Mouse (Mus musculus) heart, adult 2 months (tissue): Measurements from ENCODE around the gene Tspan4. TPM values are rescaled to one million over a fixed set of nuclear protein-coding genes. Genes with fewer than 3 reads are reported as not detected.

Experiments used
- DNase-seq, 2 experiments: peaks; one replicate each; pipeline ENCODE4 v3.0.0; 2021
- H3K27ac ChIP-seq: fragments of 200-600 bp; 2 replicates; pipeline ENCODE4 v1.8.1; 2022
- H3K27me3 ChIP-seq: fragments of 200-500 bp; 2 replicates; pipeline ENCODE4 v1.6.1; 2012; ENCODE audit warnings: mild to moderate bottlenecking, low read length, inconsistent platforms, mixed read lengths; ENCODE audit not compliant: control insufficient read depth, insufficient read depth
- H3K36me3 ChIP-seq: fragments of 200-500 bp; 2 replicates; pipeline ENCODE4 v1.6.1; 2012; ENCODE audit warnings: low read length, inconsistent platforms; ENCODE audit not compliant: control insufficient read depth, insufficient read depth
- H3K4me1 ChIP-seq: fragments of 200-500 bp; 2 replicates; pipeline ENCODE4 v1.6.1; 2011; ENCODE audit warnings: low read length; ENCODE audit not compliant: control insufficient read depth, insufficient read depth
- H3K4me3 ChIP-seq: fragments of 200-600 bp; 2 replicates; pipeline ENCODE4 v1.8.1; 2022
- H3K79me2 ChIP-seq: fragments of 200-500 bp; replicated peaks from 2 replicates; pipeline ENCODE4 v1.6.1; 2012; ENCODE audit warnings: mild to moderate bottlenecking, inconsistent platforms, low read length, moderate library complexity, mixed read lengths; ENCODE audit not compliant: control insufficient read depth, insufficient read depth
- H3K9ac ChIP-seq: fragments of 200-500 bp; 2 replicates; pipeline ENCODE4 v1.6.1; 2012; ENCODE audit warnings: low read depth, mild to moderate bottlenecking, control low read depth, inconsistent platforms, low read length, mixed read lengths
- CTCF ChIP-seq: fragments of 200-600 bp; IDR thresholded peaks from 2 replicates; pipeline ENCODE4 v1.8.1; 2022; ENCODE audit warnings: antibody characterized with exemption, mild to moderate bottlenecking, moderate library complexity
- EP300 ChIP-seq: fragments of 200-500 bp; IDR thresholded peaks from 2 replicates; pipeline ENCODE4 v1.6.1; 2011; ENCODE audit warnings: low read depth, low read length, control low read depth; ENCODE audit not compliant: insufficient read depth
- POLR2A ChIP-seq: fragments of 200-500 bp; IDR thresholded peaks from 2 replicates; pipeline ENCODE4 v1.6.1; 2011; ENCODE audit warnings: mild to moderate bottlenecking, low read depth, low read length, control low read depth; ENCODE audit not compliant: insufficient read depth
- WGBS: fragments of 180-500 bp; shearing (Covaris S2); methylation state at CpG from one replicate; pipeline ENCODE4 v1.1.7; 2018; 5-methylcytosine and 5-hydroxymethylcytosine counted together
- intact Hi-C: fragments of 180-260 bp; cut with DNase I; formaldehyde crosslinking; loops from one replicate; pipeline ENCODE4 v1.15.1; 2025
- polyA plus RNA-seq: library from polyadenylated mRNA; depleted of rRNA; stranded (reverse); fragments of >200 nt; gene quantifications from 2 replicates; pipeline ENCODE4 v1.2.3, GENCODE M21; 2012
- total RNA-seq, 2 experiments: library from RNA; stranded (reverse); gene quantifications; 2 replicates each; pipeline ENCODE4 v1.2.3; 2021

The Tspan4 gene
- total and polyA plus RNA-seq, 3 experiments: 17.1 to 77.5 (median 40.0) TPM

- peak; percentile 61 to 72 for DNase-seq
- TF ChIP-seq POLR2A (peak; percentile 47; the same call in 1 of the 2 replicates), CTCF (no peak)
- Histone ChIP-seq H3K4me3 (no peak overlapping the region), H3K79me2 (no peaks in the 10 kb centered on the region; the same call in 1 of the 2 replicates), H3K9ac (0 out of 2 replicates have a peak overlapping the region, but pooled peaks have one; percentile 6), H3K36me3 (no peaks in the 10 kb centered on the region; the same call in 1 of the 2 replicates), H3K27ac (peak overlapping the region; percentile 63), H3K27me3 (no peaks in the 10 kb centered on the region), H3K4me1 (peaks cover 23% of the 10 kb centered on the region)
- intact Hi-C loops: no loop called here
- 34% methylated on average over 7 of the region's 7 CpGs for WGBS
Observed at GRCm38 (mm10) chr7:141466045-141466394, 9.0 kb upstream of the Tspan4 start.

GRCm38 (mm10) chr7:141466607-141467148, 8.4 kb upstream of the Tspan4 start:
- DNase-seq: no peak

GRCm38 (mm10) chr7:141467230-141468030, 7.6 kb upstream of the Tspan4 start, which contains the start of gene Cd151:
Cd151 (plus strand) TSS chr7:141467392.
- peak within 1 kb of the TSS; percentile 82 for H3K4me3 ChIP-seq
- TF ChIP-seq POLR2A (peak; percentile 89), EP300 (no peak), CTCF (no peak)
- peaks cover 21% of the 10 kb centered on the region for H3K4me1 ChIP-seq
- H3K27ac ChIP-seq: peak within 1 kb of the TSS; percentile 98
- under 1% methylated on average over 52 of the region's 52 CpGs for WGBS
- no peaks in the 10 kb centered on the region; the same call in 1 of the 2 replicates for H3K36me3 ChIP-seq
- peak within 1 kb of the TSS; percentile 75 for H3K9ac ChIP-seq
- no peaks in the 10 kb centered on the region; the same call in 1 of the 2 replicates for H3K79me2 ChIP-seq
- intact Hi-C loops: no loop called here
- no peaks in the 10 kb centered on the region for H3K27me3 ChIP-seq
- DNase-seq: peak; percentile 95

More at GRCm38 (mm10) chr7:141466607-141467148, 8.4 kb upstream of the Tspan4 start:
- H3K27me3 ChIP-seq: no peaks in the 10 kb centered on the region
- no peaks in the 10 kb centered on the region; the same call in 1 of the 2 replicates for H3K79me2 ChIP-seq
- no peak for TF ChIP-seq EP300
- H3K27ac ChIP-seq: peak overlapping the region; percentile 98
- peak overlapping the region; percentile 37 for H3K9ac ChIP-seq
- 60% methylated on average over 10 of the region's 10 CpGs for WGBS
- peaks cover 23% of the 10 kb centered on the region for H3K4me1 ChIP-seq
- peak overlapping the region; percentile 82 for H3K4me3 ChIP-seq
- intact Hi-C loops: no loop called here
- H3K36me3 ChIP-seq: no peaks in the 10 kb centered on the region; the same call in 1 of the 2 replicates

GRCm38 (mm10) chr7:141468164-141468521, 6.9 kb upstream of the Tspan4 start:
- peak in 1 of 2 experiments; percentile 58 for DNase-seq
- Histone ChIP-seq H3K4me3 (peak overlapping the region; percentile 82), H3K36me3 (no peaks in the 10 kb centered on the region; the same call in 1 of the 2 replicates), H3K9ac (peak overlapping the region; percentile 75), H3K27me3 (no peaks in the 10 kb centered on the region), H3K27ac (peak overlapping the region; percentile 98), H3K4me1 (peaks cover 19% of the 10 kb centered on the region), H3K79me2 (no peaks in the 10 kb centered on the region; the same call in 1 of the 2 replicates)
- intact Hi-C loops: no loop called here
- no peak for TF ChIP-seq CTCF
- TF ChIP-seq EP300: no peak
- TF ChIP-seq POLR2A: no peak
- 3% methylated on average over 5 of the region's 5 CpGs for WGBS

GRCm38 (mm10) chr7:141468522-141469211, 6.4 kb upstream of the Tspan4 start:
- TF ChIP-seq CTCF (peak; percentile 79), EP300 (0 out of 2 replicates have a peak, but pooled peaks have one; percentile 43), POLR2A (peak; percentile 85)
- H3K4me3 ChIP-seq: peak overlapping the region; percentile 82
- no peaks in the 10 kb centered on the region for H3K27me3 ChIP-seq
- intact Hi-C loops: no loop called here
- peak overlapping the region; percentile 98 for H3K27ac ChIP-seq
- H3K79me2 ChIP-seq: no peaks in the 10 kb centered on the region; the same call in 1 of the 2 replicates
- no peaks in the 10 kb centered on the region; the same call in 1 of the 2 replicates for H3K36me3 ChIP-seq
- peak overlapping the region; percentile 75 for H3K9ac ChIP-seq
- H3K4me1 ChIP-seq: peaks cover 19% of the 10 kb centered on the region
- peak; percentile 73 to 82 for DNase-seq
- WGBS: under 1% methylated on average over 8 of the region's 8 CpGs
